Mouse (Mus musculus): ENCODE measurements around the gene Gdap1l1.
"Not testable (repeated sequence)": the region's sequence is repeated elsewhere in the genome, so short reads cannot be mapped to it uniquely, and the experiment has no call there.

Gene Gdap1l1

GRCm38 (mm10) chr2:163422895-163423660 is 15.2 kb upstream of the Gdap1l1 start:
- no peak for DNase-seq (ENCODE audit: low spot score)

GRCm38 (mm10) chr2:163424597-163424996 is 13.7 kb upstream of the Gdap1l1 start, which contains the start of gene Oser1:
Oser1 (minus strand) TSS chr2:163424697.
- no peak for DNase-seq (ENCODE audit: low spot score)

- no peak for DNase-seq (ENCODE audit: low spot score)
These were observed 9.8 kb upstream of the Gdap1l1 start for GRCm38 (mm10) chr2:163428346-163429011.

- no peak for DNase-seq (ENCODE audit: low spot score)
These were observed 7.0 kb upstream of the Gdap1l1 start for GRCm38 (mm10) chr2:163431289-163431688.

- no peak for DNase-seq (ENCODE audit: low spot score)
These were observed 4.3 kb upstream of the Gdap1l1 start for GRCm38 (mm10) chr2:163433971-163434370.

- DNase-seq (ENCODE audit: low spot score): no peak
These were observed 476 bp upstream of the Gdap1l1 start for GRCm38 (mm10) chr2:163437800-163438199.

GRCm38 (mm10) chr2:163438619-163439451 is 559 bp downstream of the Gdap1l1 start:
- DNase-seq (ENCODE audit: low spot score): no peak

- DNase-seq (ENCODE audit: low spot score): no peak
These were observed 1.2 kb downstream of the Gdap1l1 start for GRCm38 (mm10) chr2:163439488-163439887.

- DNase-seq (ENCODE audit: low spot score): no peak
These were observed 5.3 kb downstream of the Gdap1l1 start for GRCm38 (mm10) chr2:163443543-163443942.

GRCm38 (mm10) chr2:163444017-163444416 is 5.7 kb downstream of the Gdap1l1 start:
- DNase-seq (ENCODE audit: low spot score): no peak

GRCm38 (mm10) chr2:163447375-163447774 is 9.1 kb downstream of the Gdap1l1 start:
- no peak for DNase-seq (ENCODE audit: low spot score)

- DNase-seq (ENCODE audit: low spot score): no peak
These were observed 11.0 kb downstream of the Gdap1l1 start for GRCm38 (mm10) chr2:163449276-163449675.

GRCm38 (mm10) chr2:163450668-163451295 is 12.5 kb downstream of the Gdap1l1 start:
- DNase-seq (ENCODE audit: low spot score): peak; percentile 53

- no peak for DNase-seq (ENCODE audit: low spot score)
These were observed 14.5 kb downstream of the Gdap1l1 start for GRCm38 (mm10) chr2:163452738-163453137.

- no peak for DNase-seq (ENCODE audit: low spot score)
These were observed 15.1 kb downstream of the Gdap1l1 start for GRCm38 (mm10) chr2:163453378-163453777.

- no peak for DNase-seq (ENCODE audit: low spot score)
These were observed 20.4 kb downstream of the Gdap1l1 start for GRCm38 (mm10) chr2:163458539-163459265.

GRCm38 (mm10) chr2:163459380-163459779 is 21.1 kb downstream of the Gdap1l1 start:
- DNase-seq (ENCODE audit: low spot score): no peak

GRCm38 (mm10) chr2:163460622-163461021 is 22.3 kb downstream of the Gdap1l1 start:
- no peak for DNase-seq (ENCODE audit: low spot score)

GRCm38 (mm10) chr2:163461307-163461706 is 23.0 kb downstream of the Gdap1l1 start:
- DNase-seq (ENCODE audit: low spot score): not testable (repeated sequence)

- no peak for DNase-seq (ENCODE audit: low spot score)
These were observed 24.1 kb downstream of the Gdap1l1 start for GRCm38 (mm10) chr2:163462386-163462785.

GRCm38 (mm10) chr2:163462801-163463200 is 24.5 kb downstream of the Gdap1l1 start:
- no peak for DNase-seq (ENCODE audit: low spot score)

All from layer of hippocampus, adult 11-12 months (tissue).